Mouse (Mus musculus) heart, adult 8-10 months (tissue): ENCODE data around the gene Inpp5f. TPM values are rescaled to one million over a fixed set of nuclear protein-coding genes. Genes with fewer than 3 reads are reported as not detected.
"Not testable (repeated sequence)": the region's sequence is repeated elsewhere in the genome, so short reads cannot be mapped to it uniquely, and the experiment has no call there.

Source experiments
- DNase-seq: peaks from one replicate; pipeline ENCODE4 v3.0.0; 2022; ENCODE audit warnings: low spot score
- total RNA-seq, 4 experiments: library from RNA; stranded (reverse); gene quantifications; 2 replicates each; pipeline ENCODE4 v1.2.4; 2022

The Inpp5f gene
- total RNA-seq, 4 experiments from 2014 or later = 4.0 to 6.2 (median 4.8) TPM

DNA sequence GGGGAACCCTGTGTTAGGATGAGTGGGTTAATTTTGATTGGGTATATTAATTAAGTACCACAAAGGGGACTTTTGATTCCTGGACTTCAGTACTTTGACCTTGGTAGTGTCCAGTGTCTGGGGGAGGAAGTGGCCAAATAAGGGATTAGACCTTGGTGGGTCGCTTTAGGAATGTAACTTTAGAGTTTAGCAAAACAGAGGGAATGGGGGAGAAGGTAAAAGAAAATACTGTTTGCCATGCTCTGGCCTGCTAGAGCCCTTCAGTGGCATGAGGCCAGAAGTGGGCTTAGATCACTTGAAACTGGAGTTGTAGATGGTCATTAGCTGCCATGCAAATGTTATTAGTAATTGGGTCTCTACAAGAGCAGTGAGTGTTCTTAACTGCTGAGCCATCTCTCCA is 45.8 kb downstream of the Inpp5f start:
- DNase-seq = no peak

DNA sequence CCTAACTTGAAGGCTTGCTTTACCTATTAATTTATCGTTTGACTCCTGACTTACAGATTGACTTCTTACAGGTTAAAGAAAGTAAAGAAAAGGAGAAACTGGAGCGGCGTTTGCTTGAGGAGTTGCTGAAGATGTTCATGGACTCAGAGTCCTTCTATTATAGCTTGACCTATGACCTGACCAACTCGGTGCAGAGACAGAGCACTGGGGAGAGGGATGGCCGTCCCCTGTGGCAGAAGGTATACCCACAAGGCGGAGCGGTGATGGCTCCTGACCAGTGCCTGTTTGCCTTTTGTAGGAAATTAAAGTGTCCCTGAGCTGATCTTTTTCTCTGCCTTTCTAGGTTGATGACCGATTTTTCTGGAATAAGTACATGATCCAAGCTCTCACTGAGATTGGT is 52.8 kb downstream of the Inpp5f start:
- no peak for DNase-seq

DNA sequence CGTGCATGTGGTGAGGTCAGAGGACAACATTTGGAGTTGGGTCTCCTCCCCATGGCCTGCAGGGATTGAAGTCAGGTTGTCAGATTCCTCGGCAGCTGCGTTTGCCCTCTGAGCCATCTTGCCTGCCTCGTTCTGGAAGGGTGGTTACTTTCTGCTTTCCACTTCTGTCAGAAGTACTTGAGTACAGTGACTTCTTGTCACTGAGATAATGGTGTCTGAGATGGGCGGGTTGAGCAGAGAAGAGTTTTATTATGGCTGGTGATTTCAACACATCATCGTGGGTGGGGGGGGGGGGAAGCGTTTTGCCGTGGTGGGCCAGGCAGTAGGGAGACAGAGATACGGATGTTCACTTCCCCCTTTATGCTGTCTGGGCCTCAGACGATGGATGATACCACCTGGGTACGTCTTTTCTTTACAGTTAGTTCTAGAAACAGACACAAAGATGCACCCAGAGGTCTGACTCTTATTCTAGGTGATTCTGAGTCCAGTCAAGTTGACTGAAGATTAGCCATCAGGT is 53.8 kb downstream of the Inpp5f start:
- no peak for DNase-seq

DNA sequence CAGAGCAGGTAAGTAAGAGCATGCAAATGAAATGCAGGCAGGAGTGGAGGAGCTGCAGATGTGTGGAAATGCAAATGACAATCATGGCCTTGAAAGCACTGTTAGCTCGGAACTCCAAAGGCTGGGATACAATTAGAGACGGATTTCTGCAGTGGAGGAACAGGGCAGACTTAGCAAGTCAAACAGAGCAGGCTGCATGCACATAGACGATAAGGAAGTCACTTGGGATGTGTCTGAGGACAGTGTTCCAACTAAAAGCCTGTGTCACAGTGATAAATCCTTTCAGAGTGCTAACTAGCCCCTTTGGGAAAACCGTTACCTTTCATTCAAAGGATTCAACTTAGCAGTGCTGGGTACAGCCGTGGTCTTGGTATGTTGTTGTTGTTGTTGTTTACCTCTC is 56.7 kb downstream of the Inpp5f start:
- DNase-seq = no peak

DNA sequence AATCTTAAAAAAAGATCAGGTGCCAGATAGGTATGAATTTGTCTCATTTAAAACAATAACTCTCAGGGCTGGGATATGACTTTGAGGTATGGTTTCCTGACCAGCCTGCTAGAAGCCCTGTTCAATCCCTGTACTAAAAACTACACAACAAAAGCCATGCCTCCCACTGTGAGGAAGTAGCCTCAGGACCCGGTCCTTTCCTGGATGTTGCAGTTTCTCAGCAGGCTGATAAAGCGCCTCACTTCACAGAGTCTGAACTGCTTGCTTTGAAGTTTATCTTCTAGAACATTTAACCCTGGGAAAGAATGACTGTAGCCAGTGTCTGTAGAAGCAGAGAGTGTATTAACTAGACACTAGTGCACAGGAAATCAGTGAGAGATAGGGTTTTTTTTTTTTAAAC is 57.7 kb downstream of the Inpp5f start:
- no peak for DNase-seq

DNA sequence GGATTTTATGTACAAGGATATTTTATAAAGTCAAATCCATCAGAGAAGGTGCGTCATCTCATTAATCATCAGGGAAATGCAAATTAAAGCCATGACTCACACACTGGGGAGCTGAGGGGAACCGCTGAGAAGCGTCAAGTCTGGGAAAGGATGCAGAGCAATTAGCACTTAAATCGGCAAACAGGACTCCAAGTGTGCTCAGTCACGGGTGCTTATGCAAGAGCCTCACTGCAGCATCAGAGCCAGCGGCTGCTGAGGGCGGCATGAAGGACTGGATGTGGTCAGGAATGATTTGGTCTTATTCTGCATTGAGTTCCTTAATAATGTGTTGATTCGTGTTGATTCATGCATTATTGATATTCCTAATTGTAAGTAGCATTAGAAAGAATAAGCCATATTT is 60.8 kb downstream of the Inpp5f start:
- DNase-seq = no peak

DNA sequence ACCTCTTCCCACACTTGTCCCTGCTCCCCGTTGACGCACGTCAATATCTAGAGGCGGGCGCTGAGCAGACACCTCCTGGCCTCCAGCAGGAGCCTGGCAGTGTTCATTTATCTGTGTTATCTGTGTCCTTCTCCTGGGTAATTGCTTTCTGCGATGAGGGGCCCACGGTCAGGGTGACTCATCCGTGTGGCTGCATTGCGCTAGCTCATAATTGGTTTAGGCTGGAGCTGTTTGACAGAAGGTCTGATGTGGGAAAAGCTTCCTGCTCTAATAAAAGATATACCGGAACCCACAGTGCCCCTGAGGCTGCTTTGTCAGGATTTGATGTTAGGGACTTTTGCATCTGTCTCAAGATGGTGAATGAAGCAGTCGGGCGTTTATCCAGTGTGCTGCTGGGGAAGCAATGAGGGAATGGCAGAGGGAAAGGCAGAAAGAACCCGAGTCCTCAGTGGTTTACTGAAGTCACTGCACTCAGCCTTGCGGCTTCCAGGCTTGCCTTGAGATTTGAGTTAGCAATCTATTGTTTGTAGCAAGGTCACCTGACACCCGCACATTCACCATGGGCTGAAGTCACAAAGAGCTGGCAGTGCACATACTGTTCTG is 61.4 kb downstream of the Inpp5f start:
- no peak for DNase-seq

DNA sequence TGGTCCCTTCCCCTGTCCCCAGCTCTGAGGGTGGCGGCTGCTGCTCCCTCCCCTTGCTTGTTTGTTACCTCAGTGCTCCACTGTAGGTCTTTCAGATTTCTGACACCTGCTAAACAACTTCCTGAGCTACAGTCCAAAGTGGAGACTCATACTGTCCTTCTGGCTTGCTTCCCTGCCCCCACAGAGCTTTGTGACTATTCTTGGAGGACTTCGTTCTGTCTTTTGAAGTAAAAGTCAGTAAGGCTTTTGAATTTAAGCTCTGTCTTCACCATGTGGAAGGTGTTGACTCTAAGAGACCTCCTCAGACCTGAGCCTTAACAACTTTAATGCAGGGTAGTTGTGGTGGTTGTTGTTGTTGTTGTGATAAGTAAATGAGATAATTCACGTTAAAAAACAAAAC is 67.4 kb downstream of the Inpp5f start:
- no peak for DNase-seq

DNA sequence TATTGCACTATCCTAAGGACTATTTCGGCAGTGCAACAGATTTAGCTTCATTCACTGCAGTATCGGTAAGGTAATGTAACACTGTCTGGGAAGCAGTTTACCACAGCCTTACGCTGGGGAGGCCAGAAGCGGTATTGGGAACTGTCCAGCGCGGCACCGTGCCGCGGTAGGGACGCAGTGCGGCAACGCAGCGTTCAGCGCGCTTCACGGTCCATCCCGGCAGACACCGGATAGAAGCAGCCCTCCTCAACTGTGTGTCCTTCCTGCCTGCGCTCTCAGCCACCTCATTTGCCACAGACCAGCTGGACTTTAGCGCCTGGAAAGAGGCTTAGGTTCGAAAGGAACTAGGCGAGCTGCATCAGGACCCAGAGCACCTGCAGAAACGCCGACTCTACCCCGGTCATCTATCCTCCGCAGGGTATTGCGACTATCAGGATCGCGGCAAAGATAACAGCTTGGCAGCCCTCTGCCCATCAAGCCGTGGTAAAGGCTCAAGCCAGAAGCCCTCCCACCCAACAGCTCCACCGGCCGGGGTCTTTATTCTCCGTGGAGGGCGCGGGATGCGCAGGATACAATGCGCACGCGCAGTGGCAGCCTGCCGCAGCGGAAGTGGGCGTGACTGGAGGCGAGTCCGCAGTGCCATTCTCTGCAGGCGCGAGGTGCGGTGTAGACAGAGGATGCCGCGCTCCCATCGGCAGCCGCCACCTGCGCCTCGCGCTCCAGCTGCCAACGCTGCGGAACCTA is 76.9 kb downstream of the Inpp5f start:
- DNase-seq = peak; percentile 35

DNA sequence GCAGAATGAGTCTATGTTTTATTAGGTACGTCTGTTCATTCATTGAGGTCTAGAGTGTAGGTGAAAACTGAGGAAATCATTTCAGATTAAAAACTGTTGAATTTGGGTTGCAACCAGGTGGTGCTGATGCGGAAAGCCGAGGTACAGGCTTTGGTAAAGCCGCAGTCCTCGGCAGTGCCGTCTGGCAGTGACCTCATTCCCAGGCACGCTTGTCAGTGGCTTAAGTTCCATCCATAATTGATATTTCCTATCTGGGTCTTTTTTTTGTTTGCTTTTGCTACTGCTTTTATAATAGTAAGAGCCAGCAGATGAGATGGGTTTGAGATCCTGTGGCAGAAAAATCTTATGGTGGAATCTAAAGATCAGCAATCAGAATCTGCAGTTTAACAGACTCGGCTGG is 78.2 kb downstream of the Inpp5f start:
- DNase-seq = no peak

DNA sequence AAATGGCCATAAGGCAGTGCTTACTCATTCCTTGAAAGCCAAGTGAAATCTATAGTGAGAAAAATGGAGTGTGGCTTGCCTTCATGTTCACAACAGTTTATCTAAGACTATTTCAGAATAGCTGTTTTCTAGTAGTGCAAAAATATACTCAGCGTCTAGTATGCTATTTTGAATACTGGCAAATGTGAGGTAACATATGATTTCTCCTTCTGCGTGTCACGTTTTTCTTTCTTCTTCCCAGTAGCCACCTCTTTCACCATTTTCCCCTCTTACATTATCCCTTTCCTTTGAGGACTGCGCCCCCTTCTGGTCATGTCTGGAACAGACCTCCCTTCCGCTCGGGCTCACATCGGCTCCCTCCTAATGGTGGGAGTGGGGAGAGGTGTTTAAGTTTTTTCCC is 78.9 kb downstream of the Inpp5f start:
- peak; percentile 85 for DNase-seq

DNA sequence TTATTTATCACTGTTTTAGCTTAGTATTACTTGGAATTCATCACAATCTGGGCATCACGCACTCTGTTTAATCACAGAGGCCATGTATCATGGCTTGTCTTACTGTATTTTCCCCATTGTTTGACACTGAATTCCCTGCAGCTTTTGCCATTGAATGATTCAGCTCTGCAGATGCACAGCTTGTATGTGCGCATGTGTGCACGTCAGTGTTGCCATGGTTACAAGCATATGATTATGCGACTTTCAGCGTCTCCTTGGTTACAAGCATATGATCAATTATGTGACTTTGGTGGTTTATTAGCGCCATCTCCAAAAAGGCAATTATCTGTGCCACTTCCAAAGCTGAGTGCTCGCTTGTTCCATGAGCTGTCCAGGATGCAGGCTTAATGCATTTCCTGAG is 79.7 kb downstream of the Inpp5f start:
- no peak for DNase-seq

DNA sequence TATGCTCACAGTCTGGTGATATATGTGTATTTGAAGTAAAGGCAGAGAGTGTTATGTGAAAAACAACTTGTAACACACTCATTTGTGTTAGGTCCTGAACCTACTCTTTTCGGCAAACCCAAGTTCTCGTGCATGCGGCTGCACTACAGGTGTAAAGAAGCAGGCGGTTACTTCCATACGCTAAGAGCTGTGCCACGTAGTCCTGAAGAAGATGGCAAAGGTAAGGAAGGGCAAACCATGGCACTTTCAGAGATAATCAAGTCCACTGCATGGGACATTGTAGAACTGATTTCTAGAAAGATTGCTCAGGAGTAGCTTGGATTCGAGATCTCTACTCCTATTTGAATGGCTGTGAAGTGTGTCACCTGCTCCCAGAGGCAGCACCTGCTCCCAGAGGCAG is 81.0 kb downstream of the Inpp5f start:
- DNase-seq = no peak

DNA sequence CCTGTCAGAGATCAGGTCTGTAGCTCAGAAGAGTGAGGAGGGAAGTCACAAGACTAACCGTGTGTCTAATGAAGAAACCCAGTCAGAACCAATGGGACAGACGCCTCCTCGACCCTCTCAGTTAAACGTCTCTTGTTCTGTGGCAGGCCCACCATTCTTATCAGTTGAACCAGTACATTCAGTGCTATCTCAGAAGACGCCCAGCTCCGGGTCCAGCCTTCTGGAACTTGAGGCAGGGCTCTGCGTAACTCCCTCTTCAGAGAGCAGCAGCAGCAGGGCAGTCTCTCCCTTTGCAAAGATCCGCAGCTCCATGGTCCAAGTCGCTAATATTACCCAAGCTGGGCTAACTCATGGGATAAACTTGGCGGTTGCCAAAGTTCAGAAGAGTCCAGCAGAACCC is 83.7 kb downstream of the Inpp5f start:
- no peak for DNase-seq

DNA sequence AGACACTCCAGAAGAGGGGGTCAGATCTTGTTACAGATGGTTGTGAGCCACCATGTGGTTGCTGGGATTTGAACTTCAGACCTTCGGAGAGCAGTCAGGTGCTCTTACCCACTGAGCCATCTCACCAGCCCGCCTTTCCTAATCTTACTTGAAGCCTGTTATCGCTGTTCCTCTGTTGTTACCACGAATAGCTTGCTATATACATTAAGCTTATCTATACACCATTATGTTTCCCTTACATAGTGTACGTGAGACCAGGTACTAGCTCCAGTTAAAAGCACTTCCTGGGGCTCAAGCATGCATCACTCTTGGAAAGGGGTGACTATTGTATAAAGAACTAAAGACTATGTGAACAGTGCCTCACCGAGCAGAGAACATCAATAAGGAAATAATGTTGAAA is 88.8 kb downstream of the Inpp5f start:
- not testable (repeated sequence) for DNase-seq

DNA sequence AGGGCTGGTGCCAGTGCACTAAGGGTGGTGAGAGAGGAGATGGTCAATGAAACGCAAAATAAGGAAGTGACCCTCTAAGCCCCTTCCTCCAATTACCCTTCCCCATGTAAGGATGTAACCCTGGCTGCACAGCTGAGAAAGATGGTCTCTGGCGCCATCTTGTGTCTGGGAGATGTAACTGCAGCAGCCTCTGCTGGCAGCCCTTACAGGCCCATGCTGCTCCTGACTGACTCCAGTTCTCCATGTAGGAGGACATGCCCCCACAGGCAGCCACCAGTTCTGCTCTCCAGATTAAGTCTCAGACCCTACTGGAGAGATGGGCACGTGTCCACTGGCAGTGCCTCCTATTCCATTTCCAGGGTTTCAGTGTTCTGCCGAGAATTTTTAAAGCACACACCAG is 94.6 kb downstream of the Inpp5f start:
- DNase-seq = peak; percentile 70

DNA sequence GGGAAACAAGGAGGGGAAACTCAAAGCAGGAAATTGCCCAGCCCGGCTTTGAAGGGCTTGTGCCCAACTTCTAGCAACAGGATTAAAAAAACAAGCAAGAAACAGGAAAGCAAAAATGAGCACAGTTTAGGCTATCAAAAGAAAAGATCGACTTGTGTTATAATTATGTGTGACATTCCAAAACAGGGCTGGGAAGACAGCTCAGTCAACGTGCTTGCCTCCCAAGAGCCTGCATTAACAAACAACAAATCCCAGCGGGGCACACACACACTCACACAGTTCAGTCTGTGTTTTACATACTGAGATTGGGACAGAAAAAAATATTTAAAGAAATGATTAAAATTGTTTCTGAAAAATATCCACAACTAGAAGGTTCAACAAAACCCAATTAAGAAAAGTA is 106.9 kb downstream of the Inpp5f start:
- DNase-seq = no peak

DNA sequence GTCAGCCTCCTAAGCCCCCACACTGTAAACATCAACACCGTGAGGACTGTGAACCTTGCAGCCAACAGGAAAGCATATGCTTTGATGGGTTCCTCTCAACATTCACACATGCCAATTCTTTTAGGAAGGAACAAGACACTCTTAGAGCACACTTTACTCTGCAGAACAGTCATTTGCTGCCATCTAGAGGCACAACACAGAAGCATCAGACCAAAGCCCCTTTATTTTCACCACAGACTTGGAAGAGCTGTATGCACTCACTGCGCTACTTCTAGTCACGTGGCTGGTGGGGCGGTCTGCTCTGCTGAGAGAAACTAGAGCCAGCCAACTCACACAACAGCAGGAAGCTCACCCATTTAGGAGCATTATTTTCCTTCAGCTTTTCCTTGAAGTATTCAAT is 113.6 kb downstream of the Inpp5f start:
- DNase-seq = peak; percentile 78

DNA sequence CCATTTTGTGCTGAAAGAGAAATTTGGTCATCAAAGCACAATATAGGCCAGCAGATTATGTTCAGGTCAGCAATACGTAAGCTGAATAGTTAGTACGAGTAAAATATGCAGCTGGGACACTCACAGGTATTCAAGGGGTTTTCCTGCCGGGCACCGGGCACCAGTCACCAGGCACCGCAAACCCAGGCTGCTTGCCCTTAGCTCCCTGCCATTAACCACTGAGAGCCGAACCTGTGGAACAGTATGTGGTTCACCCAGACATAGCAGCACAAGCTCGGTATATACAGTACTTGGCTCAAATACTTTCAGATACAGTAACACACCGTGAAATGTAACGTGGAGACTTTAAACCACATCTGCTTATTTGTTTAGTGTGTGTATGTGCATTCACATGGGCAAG is 114.1 kb downstream of the Inpp5f start:
- DNase-seq = no peak

DNA sequence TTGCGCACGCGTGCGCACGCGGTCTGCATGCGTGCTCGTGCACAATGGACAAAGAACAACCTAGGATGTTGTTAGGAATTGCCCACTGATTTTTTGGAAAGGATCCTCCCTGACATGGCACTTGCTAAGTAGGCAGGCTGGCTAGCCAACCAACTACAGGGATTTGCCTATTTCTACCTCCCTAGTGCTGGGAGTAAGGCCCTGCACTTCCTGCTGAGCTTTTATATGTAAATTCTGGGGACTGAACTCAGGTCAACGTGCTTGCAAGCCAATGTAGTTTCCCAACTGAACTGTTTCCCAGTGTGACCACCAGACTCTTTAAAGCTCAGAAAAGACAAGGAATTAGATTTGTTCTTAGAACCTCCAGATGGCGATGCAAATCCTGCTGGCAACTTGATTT is 115.9 kb downstream of the Inpp5f start:
- no peak for DNase-seq

DNA sequence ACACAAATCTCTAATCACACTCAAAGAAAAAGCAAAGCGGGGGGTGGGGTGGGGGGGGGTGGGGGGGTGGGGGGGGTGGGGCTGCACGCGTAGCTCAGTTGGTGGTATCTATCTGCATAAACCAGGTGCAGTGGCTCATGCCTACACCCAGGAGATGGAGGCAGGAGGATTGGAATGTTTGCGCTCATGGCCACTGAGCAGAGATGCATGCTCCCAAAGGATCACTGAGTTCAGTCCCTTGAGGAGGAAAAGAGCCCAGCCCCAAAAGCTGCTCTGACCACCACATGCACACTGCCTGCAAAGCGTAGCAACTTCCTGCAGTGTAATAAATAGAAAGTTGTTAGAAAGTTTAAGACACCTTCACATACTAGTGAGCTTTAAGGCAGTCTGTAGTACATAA is 116.6 kb downstream of the Inpp5f start:
- no peak for DNase-seq

DNA sequence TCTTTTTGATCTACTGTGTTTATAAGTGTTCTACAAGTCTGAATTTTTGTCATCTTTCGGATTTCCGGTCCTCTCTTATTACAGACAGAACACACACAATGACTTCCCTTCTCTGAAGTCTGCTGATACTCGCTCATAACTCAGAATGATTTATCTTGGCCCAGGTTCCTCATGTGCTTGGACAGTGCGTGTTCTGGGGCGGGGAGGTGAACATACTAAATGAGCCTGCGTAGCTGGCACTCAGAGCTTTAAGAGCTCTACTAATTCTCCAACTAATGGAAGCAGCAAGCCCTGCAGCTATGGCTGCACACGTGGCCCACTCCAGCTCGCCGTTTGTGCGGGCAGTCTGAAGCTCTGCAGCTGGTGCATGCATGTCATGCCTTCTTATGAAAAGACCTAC is 117.6 kb downstream of the Inpp5f start:
- no peak for DNase-seq

DNA sequence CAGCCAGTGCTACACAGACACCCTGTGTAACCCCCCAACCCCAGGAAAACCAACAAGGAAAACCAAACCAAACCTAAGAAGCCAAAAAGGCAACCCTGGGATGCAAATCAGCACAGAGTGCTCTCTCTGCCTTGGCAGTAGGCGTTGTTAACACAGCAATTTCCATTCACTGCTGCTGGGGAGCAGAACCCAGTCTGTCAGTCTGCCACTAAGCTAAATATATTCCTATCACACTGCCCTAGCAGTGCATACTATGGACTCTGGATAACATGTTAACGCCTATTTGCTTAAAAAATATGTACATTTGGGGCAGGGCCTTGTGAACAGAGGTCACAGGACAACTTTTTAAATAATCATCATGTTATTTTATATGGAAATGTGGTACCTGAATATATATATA is 120.5 kb downstream of the Inpp5f start:
- DNase-seq = no peak

DNA sequence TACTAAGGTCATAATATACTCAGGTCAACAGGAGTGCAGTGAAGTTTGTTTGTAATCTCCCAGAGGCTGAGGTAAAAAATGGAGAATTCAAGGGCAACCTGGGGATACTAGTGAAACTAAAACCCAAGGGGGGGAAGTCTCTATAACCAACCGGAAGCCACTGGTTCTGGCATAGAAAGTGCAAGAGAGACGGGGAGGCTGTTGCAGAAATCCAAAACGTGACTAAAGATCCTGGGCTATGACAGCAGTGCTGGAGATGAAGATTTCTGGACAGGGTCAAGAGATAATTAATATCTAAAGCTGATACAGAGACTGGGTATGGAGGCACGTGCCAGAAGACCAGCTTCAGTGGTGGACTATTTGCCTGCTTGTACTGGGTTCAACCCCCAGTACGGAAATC is 126.9 kb downstream of the Inpp5f start:
- no peak for DNase-seq
